9 mouse cellular contexts compared by ENCODE assay signal in genomic region chr4:120024071-120024470, GRCm38 (mm10). TPM values are rescaled to one million over a fixed set of nuclear protein-coding genes. Genes with fewer than 3 reads are reported as not detected.
DNase-seq lines count a peak whose midpoint lies in the region.
"Had no signal": no experiment of that assay in that cellular context is flagged by ENCODE, and none has a peak within 500 bp of the region (broad histone marks: within the 10 kb centered on the region; RNA-seq: fewer than 3 reads in every experiment).

No protein-coding gene starts in this region.

- peak; percentile 34 to 50 for DNase-seq in kidney, postnatal 4 days
- no peak for DNase-seq in kidney, adult 8-10 months
- peak; percentile 60 to 74 for DNase-seq in cerebellum, postnatal 10 days
- peak; percentile 29 for DNase-seq in gastrocnemius, postnatal 25 days
- peak; percentile 61 to 81 for DNase-seq in left cerebral cortex, adult 18-20 months (ENCODE audit: low spot score in 2 of 2)
- peak; percentile 64 for DNase-seq in right cerebral cortex, postnatal 4 days
- DNase-seq in Muller cell, postnatal 12 days (ENCODE audit: inconsistent ontology term), result no peak
- no peak for DNase-seq in thymus, postnatal 4 days

RNA-seq across cellular contexts. Expression of gene AL607142.1, which starts 40.7 kb away (rescaled TPM):
- not detected for total RNA-seq in gastrocnemius, postnatal 25 days (2021)
- not detected for total RNA-seq in left cerebral cortex, adult 18-20 months (2021)
- total RNA-seq: hematopoietic stem cell, adult 5-6 weeks had no signal

Comparison
In these comparisons a context has a peak if more than half of its experiments do, and no peak if none do; other contexts are left out.
1. DNase-seq: peak in kidney, postnatal 4 days (2 of 2), cerebellum, postnatal 10 days (2 of 2), gastrocnemius, postnatal 25 days (single experiment), left cerebral cortex, adult 18-20 months (2 of 2) and right cerebral cortex, postnatal 4 days (single experiment); none in kidney, adult 8-10 months (0 of 2), Muller cell, postnatal 12 days (single experiment) and thymus, postnatal 4 days (single experiment).